Mouse (Mus musculus) cerebellum, adult 2 months (tissue): ENCODE results near the gene Rasgef1b.
A peak's percentile ranks its signal among the peaks of the same experiment; 100 is the strongest.

ENCODE experiments used
- CTCF ChIP-seq: fragments of 200-500 bp; IDR thresholded peaks from 2 replicates; pipeline ENCODE4 v1.5.1; 2011; ENCODE audit warnings: low read depth, mild to moderate bottlenecking, control low read depth, low read length, moderate library complexity, borderline replicate concordance; ENCODE audit not compliant: insufficient read depth
- POLR2A ChIP-seq: fragments of 200-500 bp; IDR thresholded peaks from 2 replicates; pipeline ENCODE4 v1.6.1; 2011; ENCODE audit warnings: low read length, control low read depth, borderline replicate concordance; ENCODE audit not compliant: insufficient read depth

DNA sequence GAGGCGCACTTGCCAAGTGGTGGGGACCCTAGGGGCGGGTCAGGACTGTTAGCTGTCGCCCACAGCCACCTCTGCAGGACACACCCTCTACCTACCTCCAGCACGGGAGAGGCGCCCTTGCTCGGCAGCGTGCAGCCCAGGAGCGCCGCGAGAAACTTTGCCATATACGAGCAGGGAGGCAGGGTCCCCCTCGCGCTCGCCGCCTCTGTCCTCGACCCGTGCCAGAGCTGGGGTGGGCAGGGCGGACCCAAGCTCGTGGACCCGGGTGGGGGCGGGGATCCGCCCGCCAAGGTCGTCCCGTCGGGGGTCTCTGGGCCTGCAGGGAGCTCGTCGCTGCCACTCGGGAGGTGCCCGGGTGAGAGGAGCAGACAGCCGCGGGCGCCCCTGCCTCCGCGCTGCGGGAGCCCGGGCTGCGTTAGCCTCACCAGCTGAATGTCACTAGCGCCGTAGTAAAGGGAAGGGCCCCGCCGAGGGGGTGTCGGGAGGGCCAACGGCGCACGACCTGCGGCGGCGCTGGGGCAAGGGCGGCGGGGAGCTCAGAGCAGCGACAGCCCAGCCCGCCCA lies at the start of gene Rasgef1b:
- no peak for TF ChIP-seq CTCF
- 0 out of 2 replicates have a peak, but pooled peaks have one; percentile 2 for TF ChIP-seq POLR2A
